Mouse (Mus musculus) midbrain, embryonic 12.5 days (tissue): Measurements from ENCODE around the gene Ctu2. TPM values are rescaled to one million over a fixed set of nuclear protein-coding genes. Genes with fewer than 3 reads are reported as not detected.

Experiments used
- ATAC-seq: fragments of 200-750 bp; cut with Nextera tagmentation; 2 replicates; pipeline ENCODE4 v1.8.0; 2017; ENCODE audit warnings: low read depth, moderate TSS enrichment, moderate library complexity; ENCODE audit not compliant: low FRiP score
- H3K27ac ChIP-seq: fragments of 300-500 bp; sonication (generic); replicated peaks from 2 replicates; pipeline ENCODE4 v1.5.1; 2016; ENCODE audit warnings: mild to moderate bottlenecking
- H3K27me3 ChIP-seq: fragments of 300-500 bp; sonication (generic); 2 replicates; pipeline ENCODE4 v1.6.1; 2016; ENCODE audit warnings: mild to moderate bottlenecking
- H3K36me3 ChIP-seq: fragments of 300-500 bp; sonication (generic); 2 replicates; pipeline ENCODE4 v1.6.1; 2016
- H3K4me1 ChIP-seq: fragments of 300-500 bp; sonication (generic); 2 replicates; pipeline ENCODE4 v1.6.1; 2016
- H3K4me2 ChIP-seq: fragments of 300-500 bp; sonication (generic); replicated peaks from 2 replicates; pipeline ENCODE4 v1.6.1; 2016; ENCODE audit warnings: mild to moderate bottlenecking, moderate library complexity
- H3K4me3 ChIP-seq: fragments of 300-500 bp; sonication (generic); 2 replicates; pipeline ENCODE4 v1.5.1; 2016; ENCODE audit warnings: mild to moderate bottlenecking
- H3K9ac ChIP-seq: fragments of 300-500 bp; sonication (generic); replicated peaks from 2 replicates; pipeline ENCODE4 v1.6.1; 2016; ENCODE audit warnings: mild to moderate bottlenecking, moderate library complexity
- H3K9me3 ChIP-seq: fragments of 300-500 bp; sonication (generic); 2 replicates; pipeline ENCODE4 v1.6.1; 2016; ENCODE audit warnings: mild to moderate bottlenecking
- WGBS: fragments of 180-500 bp; shearing (Covaris S2); methylation state at CpG from one replicate; pipeline ENCODE4 v1.1.7; 2016; 5-methylcytosine and 5-hydroxymethylcytosine counted together
- microRNA-seq: library from miRNA; unstranded; fragments of <30 nt; microRNA quantifications from one replicate; pipeline ENCODE4, GENCODE M21; 2017
- polyA plus RNA-seq: library from polyadenylated mRNA; unstranded; fragments of >200 nt; fragmentation: Nextera tagmentation; extraction: Ambion mirVana; gene quantifications from 2 replicates; pipeline ENCODE4 v1.2.1, GENCODE M21; 2016

Ctu2 gene
- polyA plus RNA-seq, 1 experiment from 2014 or later: 66.8 TPM

GRCm38 (mm10) chr8:122529159-122529558 lies 53.2 kb downstream of the Ctu2 start:
- H3K4me3 ChIP-seq: no peak overlapping the region
- WGBS: 86% methylated on average over 4 of the region's 4 CpGs
- H3K4me2 ChIP-seq: no peak overlapping the region
- no peaks in the 10 kb centered on the region for H3K9me3 ChIP-seq
- H3K9ac ChIP-seq: no peak overlapping the region
- no peak overlapping the region for H3K27ac ChIP-seq
- H3K27me3 ChIP-seq: peaks cover 6% of the 10 kb centered on the region; the same call in 1 of the 2 replicates
- H3K36me3 ChIP-seq: no peaks in the 10 kb centered on the region
- H3K4me1 ChIP-seq: peaks cover 9% of the 10 kb centered on the region
- ATAC-seq: no peak

GRCm38 (mm10) chr8:122531312-122531711 lies 55.4 kb downstream of the Ctu2 start:
- WGBS: 86% methylated on average over 8 of the region's 8 CpGs
- no peak overlapping the region for H3K9ac ChIP-seq
- no peaks in the 10 kb centered on the region for H3K4me1 ChIP-seq
- H3K27ac ChIP-seq: no peak overlapping the region
- no peaks in the 10 kb centered on the region for H3K9me3 ChIP-seq
- ATAC-seq: no peak
- H3K4me3 ChIP-seq: no peak overlapping the region
- H3K36me3 ChIP-seq: no peaks in the 10 kb centered on the region
- no peak overlapping the region for H3K4me2 ChIP-seq
- no peaks in the 10 kb centered on the region for H3K27me3 ChIP-seq

Small RNAs within 50 kb of the gene (microRNA-seq; reads per million reads assigned to microRNA genes)
- not detected for gene Gm24366

Other genes with a start within 250 kb of the Ctu2 start
- gene Zfpm1, start 194.0 kb upstream of the Ctu2 start, polyA plus RNA-seq: 3.0 TPM in 2 replicates
- not detected in 2 replicates for gene Trhr2, start 115.4 kb upstream of the Ctu2 start, polyA plus RNA-seq
- 68.3 and 74.0 TPM in 2 replicates for gene Zc3h18, start 99.5 kb upstream of the Ctu2 start, polyA plus RNA-seq
- not detected in 2 replicates for gene Il17c, start 54.1 kb upstream of the Ctu2 start, polyA plus RNA-seq
- 58.2 and 63.7 TPM in 2 replicates for gene Cyba, start 43.2 kb upstream of the Ctu2 start, polyA plus RNA-seq
- 45.8 and 47.4 TPM in 2 replicates for gene Mvd, start 32.7 kb upstream of the Ctu2 start, polyA plus RNA-seq
- gene Snai3, start 15.4 kb upstream of the Ctu2 start, polyA plus RNA-seq: not detected in 2 replicates
- gene Rnf166, start 79 bp upstream of the Ctu2 start, polyA plus RNA-seq: 36.7 and 37.7 TPM in 2 replicates
- 5.0 and 8.0 TPM in 2 replicates for gene Piezo1, start 75.2 kb downstream of the Ctu2 start, polyA plus RNA-seq
- 30.0 and 34.7 TPM in 2 replicates for gene Cdt1, start 91.9 kb downstream of the Ctu2 start, polyA plus RNA-seq
- gene Aprt, start 100.8 kb downstream of the Ctu2 start, polyA plus RNA-seq: 157 and 160 TPM in 2 replicates
- 4.9 and 5.7 TPM in 2 replicates for gene Galns, start 135.3 kb downstream of the Ctu2 start, polyA plus RNA-seq
- 50.4 and 57.5 TPM in 2 replicates for gene Trappc2l, start 135.5 kb downstream of the Ctu2 start, polyA plus RNA-seq
- gene Pabpn1l, start 146.6 kb downstream of the Ctu2 start, polyA plus RNA-seq: not detected in 2 replicates
- gene Cbfa2t3, start 223.0 kb downstream of the Ctu2 start, polyA plus RNA-seq: 12.9 and 14.5 TPM in 2 replicates